Mouse (Mus musculus) cortical plate, adult 2 months (tissue): ENCODE measurements around the gene Aurkb.

Source experiments
- CTCF ChIP-seq: fragments of 200-500 bp; IDR thresholded peaks from 2 replicates; pipeline ENCODE4 v1.5.1; 2011; ENCODE audit warnings: mild to moderate bottlenecking, control low read depth, low read length; ENCODE audit not compliant: insufficient read depth; ENCODE audit errors: extremely low read depth
- POLR2A ChIP-seq: fragments of 200-500 bp; IDR thresholded peaks from 2 replicates; pipeline ENCODE4 v1.6.1; 2011; ENCODE audit warnings: mild to moderate bottlenecking, low read length, control low read depth; ENCODE audit not compliant: insufficient read depth; ENCODE audit errors: extremely low read depth

GRCm38 (mm10) chr11:69070093-69070492 lies 24.6 kb downstream of the Aurkb start:
- no peak for TF ChIP-seq CTCF
- TF ChIP-seq POLR2A, result no peak
